Mouse (Mus musculus) adrenal gland, postnatal 36 days (tissue): ENCODE results near the gene H2afv. TPM values are rescaled to one million over a fixed set of nuclear protein-coding genes. Genes with fewer than 3 reads are reported as not detected.
"Not testable (repeated sequence)": the region's sequence is repeated elsewhere in the genome, so short reads cannot be mapped to it uniquely, and the experiment has no call there.

Experiments
- DNase-seq, 2 experiments: peaks; one replicate each; pipeline ENCODE4 v3.0.0; 2021; ENCODE audit warnings: mixed read lengths in 1 of 2
- total RNA-seq, 2 experiments: library from RNA; stranded (reverse); gene quantifications; 2 replicates each; pipeline ENCODE4 v1.2.3; 2021

Gene H2afv
- total RNA-seq, 2 experiments from 2014 or later, result 64.9 to 68.8 TPM

DNA sequence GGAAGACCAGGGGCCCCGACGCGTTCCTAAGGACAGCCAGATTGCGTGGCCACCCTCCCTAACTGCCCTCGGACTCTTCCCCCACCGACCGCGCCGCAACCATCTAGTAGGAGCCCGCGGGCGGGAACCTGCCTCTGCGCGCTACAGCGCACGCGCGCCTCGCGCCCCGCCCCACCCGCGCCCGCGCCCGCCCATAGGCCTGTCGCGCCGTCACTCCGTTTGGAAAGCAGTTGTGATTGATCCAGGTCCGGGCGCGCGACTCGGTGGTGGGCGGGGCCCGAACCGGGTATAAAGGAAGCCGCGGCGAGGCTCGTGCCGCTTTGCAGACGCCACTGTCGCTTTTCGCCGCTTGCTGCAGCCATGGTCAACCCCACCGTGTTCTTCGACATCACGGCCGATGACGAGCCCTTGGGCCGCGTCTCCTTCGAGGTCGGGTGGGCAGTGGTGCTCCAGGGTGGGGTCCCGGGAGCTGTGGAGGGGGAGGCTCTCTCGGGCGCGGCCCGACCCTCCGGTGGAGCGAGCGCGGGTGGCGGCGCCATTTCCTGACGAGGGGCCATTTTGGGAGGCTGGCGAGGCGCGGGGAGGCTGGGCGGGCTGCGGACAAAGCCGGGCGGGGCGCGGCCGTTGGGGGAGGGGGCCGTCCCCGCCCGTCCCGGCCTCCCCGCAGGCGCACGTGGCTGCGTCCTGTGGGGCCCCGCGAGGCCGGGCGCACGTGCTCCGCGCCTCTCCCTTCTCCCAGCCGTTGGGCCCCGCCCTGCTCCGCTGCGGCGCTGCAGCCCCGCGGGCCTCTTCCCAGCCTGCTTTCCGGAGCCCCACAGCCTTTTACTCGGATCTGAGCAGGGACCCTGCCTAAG is 28.5 kb downstream of the H2afv start:
- DNase-seq, result peak; percentile 97 to 98

DNA sequence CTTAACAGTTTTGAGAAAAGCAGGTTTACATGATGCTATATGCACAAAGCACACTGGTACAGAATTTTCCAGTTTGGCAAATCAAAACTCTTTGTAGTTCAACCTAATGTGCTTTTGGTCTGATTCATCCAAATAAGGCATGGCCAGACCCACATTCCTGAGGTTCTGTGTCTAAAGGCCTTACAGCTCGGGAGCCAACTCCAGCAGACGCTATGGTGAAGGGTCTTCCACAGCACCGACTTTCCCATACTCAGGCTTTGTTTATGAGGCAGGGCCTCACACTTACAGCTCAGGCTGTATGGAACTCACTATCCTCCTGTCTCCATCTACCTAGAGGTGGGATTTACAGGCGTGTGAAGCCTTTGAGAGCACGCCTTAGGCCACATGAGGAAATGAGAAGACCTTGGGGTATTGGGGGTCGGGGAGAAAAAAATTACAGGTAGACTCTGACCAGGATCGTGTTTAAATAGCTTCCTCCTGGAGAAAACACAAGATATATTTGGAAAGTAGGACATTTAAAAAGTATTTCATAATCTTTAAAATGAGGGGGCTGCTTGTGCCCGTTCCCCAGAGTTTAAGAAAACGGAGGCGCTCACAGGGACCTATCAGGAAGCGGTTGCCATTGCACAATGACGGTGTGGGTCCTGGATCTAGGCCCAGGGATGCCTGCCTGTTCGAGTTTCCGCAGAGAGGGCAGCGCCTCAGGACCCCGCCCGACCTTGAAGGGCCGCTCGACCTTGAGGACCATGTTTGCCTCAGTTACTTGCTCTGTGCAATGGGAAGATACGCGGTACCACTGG is 29.3 kb downstream of the H2afv start, which contains the start of gene Ppia:
Gene Ppia (plus strand): TSS at position 693 of the 800 bp plus-strand sequence.
- DNase-seq, result no peak

DNA sequence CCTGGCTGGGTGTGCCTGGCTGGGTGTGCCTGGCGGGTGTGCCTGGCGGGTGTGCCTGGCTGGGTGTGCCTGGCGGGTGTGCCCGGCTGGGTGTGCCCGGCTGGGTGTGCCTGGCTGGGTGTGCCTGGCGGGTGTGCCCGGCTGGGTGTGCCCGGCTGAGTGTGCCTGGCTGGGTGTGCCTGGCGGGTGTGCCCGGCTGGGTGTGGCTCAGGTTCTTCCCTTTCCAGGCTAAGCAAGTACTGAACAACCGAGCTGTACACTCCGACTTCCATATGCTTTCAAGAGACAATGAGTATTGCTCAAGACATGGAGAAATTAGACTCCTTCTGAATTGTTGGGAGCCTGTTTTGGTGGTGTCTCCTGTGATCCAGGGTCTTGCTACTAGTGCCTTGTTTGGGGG is 31.0 kb downstream of the H2afv start:
- DNase-seq, result no peak

DNA sequence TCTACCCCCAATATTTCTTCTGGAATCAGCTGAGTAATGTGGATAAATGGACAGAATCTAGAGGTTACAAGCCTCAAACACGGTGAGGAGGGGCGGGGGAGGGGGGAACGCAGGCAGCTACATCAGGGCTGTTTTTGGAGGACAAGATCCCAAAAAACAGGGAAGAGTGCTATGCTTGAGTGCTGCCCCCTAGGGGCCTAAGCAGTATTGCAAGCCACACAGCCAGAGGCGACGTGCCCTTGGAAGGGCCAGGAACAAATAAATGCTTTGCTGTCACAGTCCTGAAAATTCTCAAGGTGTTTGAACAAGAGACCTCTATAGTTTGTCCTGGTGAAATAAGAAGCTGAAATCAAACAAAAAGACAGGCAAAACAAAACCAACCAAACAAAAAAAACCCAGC is 32.6 kb downstream of the H2afv start:
- peak; percentile 89 to 92 for DNase-seq

DNA sequence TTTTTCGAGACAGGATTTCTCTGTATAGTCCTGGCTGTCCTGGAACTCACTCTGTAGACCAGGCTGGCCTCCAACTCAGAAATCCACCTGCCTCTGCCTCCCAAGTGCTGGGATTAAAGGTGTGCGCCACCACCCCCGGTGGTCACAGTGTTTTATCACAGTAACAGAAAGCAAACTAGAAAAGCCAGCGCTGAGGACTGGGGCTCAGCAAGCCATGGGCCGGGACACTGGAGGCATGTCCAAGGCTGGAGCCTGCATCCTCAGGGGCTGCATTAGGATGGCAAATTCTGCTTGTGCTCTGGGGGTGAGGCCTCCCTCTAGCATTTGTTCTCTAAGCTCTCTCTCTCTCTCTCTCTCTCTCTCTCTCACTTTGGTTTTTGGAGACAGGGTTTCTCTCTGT is 33.5 kb downstream of the H2afv start:
- DNase-seq, result not testable (repeated sequence)

DNA sequence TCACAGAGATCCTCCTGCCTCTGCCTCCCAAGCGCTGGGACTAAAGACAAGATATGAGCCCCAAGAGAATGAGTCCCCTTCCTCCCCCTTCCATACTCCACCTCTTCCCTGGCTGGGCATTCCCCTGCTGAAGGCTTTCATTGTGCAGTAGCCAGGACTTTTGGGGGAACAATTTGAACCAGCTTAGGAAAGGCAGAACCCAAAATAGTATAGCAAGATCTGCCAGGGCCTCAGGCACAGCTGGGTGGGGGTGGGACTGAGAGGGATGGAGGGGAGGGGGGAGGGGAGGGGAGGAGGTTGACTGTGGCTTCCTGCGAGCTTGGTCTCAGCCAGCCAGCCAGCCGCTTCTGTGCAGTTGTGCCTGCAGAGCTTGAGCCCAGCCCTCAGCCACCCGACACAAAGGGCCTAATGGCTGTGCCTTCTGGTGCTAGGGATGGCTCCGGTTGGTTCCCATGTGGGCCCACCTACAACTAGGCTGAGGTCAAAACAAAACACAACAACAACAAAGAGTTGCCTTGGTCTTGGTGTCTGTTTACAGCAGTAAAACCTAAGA is 34.1 kb downstream of the H2afv start:
- DNase-seq, result no peak

DNA sequence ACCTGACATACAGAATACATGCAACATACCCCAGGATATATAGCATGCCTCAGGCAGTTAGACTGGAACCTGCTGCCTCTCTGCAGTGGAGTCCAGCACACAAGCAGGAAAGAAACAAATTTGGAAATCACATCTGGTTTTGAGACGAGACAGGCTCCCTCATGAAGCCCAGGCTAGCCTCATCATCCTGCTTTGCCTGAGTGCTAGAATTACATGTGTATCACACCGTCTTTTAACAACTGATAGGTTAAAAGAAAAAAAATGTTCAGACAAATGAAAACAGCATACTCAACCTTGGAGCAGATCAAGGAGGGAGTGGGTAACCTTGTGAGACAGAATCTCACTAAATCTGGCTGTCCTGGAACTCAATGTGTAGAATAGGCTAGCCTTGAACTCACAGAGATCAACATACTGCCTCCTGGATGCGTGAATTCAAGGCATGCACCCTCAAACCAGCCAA is 37.1 kb downstream of the H2afv start:
- DNase-seq, result no peak

DNA sequence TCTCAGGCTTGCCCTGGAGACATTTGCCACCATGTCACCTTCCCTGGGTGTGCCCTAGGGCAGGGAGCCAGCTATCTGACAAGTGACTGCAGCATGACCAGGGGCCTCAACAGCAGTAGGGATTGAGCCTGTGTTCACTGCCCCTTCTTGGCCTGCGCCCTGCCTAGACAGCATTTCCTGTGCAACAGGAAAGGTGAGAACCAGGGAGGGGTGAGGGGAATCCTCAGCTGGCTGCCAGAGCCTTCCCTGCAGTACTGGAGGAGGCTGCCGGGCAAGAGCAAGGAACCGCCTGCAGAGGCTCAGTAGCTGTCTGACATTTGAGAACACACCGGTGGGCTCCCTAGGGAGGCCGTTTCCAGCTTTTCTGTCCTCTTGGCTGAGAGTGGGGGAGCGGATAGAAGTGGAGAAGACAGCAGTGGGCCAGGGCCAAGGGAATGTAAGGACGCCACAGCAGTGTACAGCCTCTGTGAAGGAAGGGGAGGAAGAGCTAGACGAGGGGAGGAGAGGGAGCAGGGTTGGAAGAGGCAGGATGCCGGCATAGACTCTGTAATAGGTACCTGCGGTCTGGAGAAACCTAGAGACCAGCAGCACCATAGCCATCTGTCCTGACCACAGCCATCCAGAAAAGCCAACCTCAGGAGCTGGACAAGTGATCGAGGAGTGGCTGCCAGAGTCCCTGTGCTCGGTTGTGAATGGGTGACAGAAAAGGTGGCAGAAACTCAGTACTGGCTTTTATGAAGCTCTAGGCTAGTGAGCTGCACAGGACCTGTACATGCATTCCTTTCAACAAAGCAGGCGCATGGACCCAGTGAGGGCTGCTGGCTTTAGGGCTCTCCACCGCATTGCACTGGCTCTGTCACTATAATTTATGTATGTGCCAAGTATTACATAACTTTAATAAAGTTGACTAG is 37.7 kb downstream of the H2afv start:
- peak; percentile 78 to 87 for DNase-seq

DNA sequence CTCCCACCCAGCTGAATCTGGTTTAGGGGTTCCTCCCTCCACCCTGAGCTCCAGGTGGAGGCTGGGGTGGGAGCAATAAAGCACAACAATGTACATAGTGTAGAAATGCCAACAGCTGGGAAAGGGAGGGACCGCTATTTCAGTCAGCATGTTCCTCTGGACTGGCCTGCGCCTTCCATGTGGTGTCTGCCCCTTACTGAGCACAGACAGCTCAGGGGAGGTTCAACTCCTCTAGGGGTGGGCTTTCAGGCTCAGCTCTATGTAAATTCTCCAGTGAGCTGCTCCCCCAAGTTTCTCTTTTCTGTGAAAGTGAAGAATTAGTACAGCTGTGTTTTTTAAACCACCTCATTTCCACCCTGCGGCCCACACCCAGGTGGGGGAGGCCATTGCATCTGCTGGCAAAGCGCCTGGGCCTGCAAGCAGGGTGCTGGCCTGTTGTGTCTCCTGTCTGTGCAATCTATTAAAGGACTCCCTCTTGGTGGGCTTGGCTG is 38.6 kb downstream of the H2afv start:
- DNase-seq, result peak; percentile 62 to 74

DNA sequence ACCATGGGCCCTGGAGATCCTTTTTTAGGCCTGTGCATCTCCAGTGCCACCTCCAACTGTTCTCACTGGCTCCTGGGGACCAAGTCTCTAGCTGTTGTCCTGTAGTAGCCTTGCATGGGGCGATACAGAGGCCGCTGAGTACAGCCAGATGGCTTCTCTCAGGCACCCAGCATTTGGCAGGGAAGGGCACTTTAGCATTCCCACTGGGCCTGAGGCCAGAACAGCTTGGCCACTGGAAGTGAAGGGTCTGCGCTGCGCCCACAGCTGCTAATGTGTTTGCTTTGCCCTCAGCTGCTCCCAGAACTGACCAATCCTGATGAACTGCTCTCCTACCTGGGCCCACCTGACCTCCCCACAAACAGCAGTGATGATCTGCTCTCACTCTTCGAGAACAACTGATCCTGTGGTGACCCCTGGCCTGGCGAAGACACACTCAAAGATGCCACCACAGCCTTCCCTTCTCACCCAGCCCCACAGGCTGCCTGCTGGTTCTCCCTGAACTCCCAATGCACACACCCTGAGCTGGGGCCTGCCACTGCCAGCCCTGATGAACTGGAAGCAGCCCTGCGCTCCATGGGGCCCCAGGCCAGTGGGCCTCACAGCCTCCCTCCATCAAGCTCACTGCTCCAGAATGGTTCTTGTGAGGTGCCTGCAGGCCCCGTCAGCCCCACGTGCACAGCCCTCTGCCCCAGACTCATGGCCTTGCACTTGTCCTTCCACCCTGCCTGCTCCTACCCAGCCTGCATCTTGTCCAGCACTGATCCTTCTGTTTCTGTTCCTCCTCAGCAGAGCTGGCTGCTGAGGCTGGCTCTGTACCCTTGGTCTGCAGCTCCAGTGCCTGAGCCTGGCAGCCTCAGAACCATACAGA is 39.3 kb downstream of the H2afv start:
- DNase-seq, result peak; percentile 50 to 56

DNA sequence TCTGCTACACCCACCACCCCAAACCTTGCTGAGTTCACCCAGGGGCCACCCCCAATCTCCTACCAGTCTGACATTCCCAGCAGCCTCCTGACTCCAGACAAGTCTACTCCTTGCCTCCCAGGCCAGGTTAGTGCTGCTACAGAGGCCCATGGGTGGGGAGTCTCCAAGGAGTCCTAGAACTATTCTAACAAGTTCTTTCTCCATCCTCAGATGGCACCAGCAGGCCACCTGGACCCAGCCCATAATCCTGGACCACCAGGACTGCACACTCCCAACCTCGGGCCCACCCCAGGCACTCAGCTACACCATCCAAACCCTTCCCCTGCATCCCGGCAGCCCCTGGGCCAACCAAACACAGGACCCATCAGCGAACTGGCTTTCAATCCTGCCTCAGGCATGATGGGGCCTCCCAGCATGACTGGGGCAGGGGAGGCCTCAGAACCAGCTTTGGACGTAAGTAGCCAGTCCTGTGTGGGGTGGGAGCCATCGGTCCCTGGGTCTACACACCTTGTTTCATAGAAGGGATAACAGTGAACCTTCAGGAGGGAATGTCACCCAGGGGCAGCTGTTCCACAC is 40.3 kb downstream of the H2afv start:
- DNase-seq, result no peak

DNA sequence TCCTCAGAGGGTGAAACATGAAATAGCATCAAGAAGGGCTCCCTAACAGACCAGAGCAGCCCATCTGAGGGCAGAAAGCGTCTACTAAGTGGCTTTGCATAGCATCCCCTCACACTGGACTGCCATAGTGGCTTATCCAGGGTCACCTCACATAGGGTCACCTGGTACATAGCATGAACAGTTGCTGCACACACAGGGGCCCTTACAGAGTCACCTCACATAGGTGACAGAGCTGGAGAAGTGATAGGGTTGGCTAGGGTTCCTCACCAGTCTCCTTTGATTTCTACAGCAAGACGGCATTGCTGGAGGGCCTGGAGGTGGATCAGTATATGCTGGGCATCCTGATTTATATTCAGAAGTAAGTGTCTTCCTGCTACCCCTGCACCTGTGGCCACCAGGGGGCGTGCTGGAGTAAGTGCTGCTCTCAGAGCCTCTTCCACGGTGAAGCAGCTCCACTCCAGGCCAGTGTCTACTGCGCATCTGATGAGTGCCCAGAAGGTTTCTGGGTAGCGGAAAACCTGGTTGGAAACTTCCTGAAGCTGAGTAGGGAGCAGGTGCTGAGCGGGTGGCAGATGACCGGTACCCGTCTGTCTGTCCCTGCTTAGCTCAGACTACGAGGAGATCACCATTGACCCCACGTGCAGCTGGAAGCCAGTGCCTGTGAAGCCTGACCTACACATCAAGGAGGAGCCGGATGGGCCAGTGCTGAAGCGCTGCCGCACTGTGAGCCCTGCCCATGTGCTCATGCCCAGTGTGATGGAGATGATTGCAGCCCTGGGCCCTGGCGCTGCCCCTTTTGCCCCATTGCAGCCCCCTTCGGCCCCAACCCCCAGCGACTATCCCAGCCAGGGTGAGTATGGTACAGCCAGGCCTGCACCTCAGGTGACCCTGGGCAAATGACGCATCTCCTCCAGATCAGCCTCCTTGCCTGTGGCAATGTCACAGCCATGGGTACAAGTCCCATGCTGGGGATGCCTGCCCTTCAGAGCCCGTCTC is 41.4 kb downstream of the H2afv start:
- DNase-seq, result peak; percentile 77 to 90

DNA sequence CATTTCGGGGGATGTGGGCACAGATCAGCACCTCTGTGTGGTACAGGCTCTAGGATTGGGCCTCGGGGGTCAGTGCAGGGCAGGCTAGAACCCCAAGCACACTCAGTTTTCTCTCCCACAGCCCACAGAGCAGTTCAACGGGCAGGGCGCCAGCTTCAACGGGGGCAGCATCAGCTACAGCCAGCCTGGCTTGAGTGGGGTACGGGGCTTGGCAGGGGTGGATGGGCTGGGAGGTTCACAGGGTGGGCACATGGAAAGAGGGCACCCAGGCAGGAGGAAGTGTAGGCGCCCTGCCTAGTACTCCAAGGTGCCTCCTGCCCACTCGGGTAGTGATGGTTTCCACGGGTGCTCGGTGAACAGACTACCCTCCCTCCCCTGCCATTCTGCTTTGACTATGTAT is 46.1 kb downstream of the H2afv start:
- DNase-seq, result no peak

DNA sequence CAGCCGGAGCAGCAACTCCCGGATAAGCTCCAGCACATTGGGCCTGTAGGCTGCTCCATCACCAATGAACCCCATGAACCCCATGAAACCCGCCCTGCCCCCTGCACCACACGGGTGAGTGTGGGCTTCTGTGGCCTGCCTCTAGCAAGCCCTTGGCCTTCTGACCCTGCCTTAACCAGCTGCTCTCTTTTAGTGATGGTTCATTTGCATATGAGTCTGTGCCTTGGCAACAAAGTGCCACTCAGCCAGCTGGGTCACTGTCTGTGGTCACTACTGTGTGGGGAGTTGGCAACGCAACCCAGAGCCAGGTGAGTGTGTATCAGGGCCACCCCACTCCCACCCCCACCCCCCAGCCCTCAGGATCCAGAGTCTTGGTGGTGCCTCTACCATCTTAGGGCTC is 48.7 kb downstream of the H2afv start:
- no peak for DNase-seq

DNA sequence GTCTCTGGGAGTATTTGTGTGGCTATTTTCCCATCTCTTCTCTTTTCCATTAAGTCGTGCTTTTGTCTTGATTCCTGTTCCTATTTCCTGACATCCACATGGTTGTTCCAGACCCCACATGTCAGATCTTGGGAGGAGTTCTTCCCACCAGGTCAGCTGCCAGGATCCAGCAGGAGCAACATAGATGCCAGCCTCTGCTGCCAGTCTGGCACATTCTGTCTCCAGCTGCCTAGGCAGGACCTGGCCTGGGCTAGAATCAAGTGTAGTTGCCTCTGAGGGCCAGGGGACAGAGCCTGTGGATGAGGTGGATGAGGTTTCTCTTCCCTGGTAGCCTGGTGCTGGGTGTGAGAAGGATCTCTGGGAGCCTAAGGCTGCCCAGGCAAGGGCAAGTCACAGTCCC is 50.4 kb downstream of the H2afv start:
- no peak for DNase-seq

DNA sequence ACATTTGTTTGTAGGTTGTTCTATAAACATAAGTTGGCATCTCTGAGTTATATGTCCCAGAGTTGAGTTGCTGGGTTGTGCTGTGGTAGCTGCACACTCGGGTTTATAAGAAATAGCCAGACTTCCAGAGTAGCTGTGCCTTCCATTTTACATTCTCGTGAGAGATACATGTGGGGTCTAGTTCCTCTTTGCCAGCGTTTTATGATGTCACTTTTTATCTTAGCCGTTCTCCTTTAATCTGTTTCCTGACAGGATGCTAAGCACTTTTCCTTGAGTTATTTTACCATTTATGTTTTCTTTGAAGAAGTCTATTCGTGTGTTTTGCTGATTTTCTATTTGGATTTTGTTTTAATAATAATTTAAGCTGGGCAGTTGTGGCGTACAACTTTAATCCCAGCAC is 51.4 kb downstream of the H2afv start:
- no peak for DNase-seq

DNA sequence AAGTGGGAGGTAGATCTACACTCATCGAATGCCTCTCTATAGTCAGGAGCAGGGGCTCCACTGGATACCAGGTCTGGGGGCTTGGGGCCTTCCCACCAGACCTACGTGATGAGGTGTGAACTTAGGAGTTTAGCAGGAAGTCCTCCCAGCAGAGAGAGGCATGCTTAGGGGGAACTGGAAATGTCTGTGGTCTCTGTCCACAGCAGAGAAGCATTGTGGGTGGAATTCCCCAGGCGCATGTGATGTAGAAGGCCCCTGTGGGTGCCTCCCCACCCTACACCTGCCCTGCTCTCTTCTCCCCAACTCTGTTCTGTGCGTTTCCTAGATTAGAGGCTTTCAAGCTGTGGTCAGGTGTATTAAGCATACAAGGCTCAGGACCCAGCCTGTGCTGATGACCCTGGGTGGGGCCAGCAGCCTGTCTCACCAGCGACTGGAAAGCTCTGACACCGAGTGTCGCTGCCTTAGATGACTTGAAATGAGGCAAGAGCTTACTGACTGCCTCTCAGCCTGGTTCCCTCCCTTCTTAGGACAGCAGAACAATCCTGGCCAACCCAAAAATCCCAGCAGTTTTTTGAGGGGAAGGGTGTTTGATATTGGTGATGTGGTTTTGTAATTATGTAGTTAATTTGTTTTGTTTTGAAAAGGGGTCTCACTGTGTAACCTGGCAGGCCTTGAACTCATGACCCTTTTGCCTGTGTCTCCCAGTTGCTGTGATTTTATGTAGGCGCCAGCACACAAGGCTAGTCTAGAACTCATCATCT is 52.5 kb downstream of the H2afv start:
- DNase-seq, result no peak
